Mouse (Mus musculus) erythroblast, embryonic 14.5 days (primary cell): ENCODE data around the gene Ptdss2. TPM values are rescaled to one million over a fixed set of nuclear protein-coding genes. Genes with fewer than 3 reads are reported as not detected.
A peak's percentile ranks its signal among the peaks of the same experiment; 100 is the strongest.

Experiments used
- H3K27me3 ChIP-seq: 2 replicates; pipeline ENCODE4 v1.6.1; 2012; ENCODE audit warnings: inconsistent platforms; ENCODE audit not compliant: control insufficient read depth
- H3K36me3 ChIP-seq: 2 replicates; pipeline ENCODE4 v1.6.1; 2012; ENCODE audit warnings: mild to moderate bottlenecking, inconsistent platforms; ENCODE audit not compliant: control insufficient read depth
- H3K4me1 ChIP-seq: 2 replicates; pipeline ENCODE4 v1.6.1; 2012; ENCODE audit warnings: inconsistent platforms; ENCODE audit not compliant: control insufficient read depth
- H3K4me3 ChIP-seq: replicated peaks from 2 replicates; pipeline ENCODE3; 2012; ENCODE audit warnings: moderate library complexity, mild to moderate bottlenecking, inconsistent platforms
- H3K9me3 ChIP-seq: 2 replicates; pipeline ENCODE4 v1.6.1; 2012; ENCODE audit warnings: low read length, inconsistent platforms, mixed read lengths; ENCODE audit not compliant: control insufficient read depth
- GATA1 ChIP-seq: IDR thresholded peaks from 2 replicates; pipeline ENCODE4 v1.6.1; 2012; ENCODE audit warnings: low read length, inconsistent platforms, mixed read lengths
- TAL1 ChIP-seq: IDR thresholded peaks from 3 replicates; pipeline ENCODE4 v1.6.1; 2012; ENCODE audit warnings: low read length, inconsistent platforms, mixed read lengths
- polyA plus RNA-seq: library from polyadenylated mRNA; stranded (reverse); fragments of >175 nt; gene quantifications from 2 replicates; pipeline ENCODE4 v1.2.3, GENCODE M21; 2012

Gene Ptdss2
- polyA plus RNA-seq, 1 experiment, result 156 TPM

GRCm38 (mm10) chr7:141119487-141119886 lies 2.7 kb upstream of the Ptdss2 start:
- Histone ChIP-seq H3K9me3 (no peaks in the 10 kb centered on the region), H3K4me1 (peaks cover 73% of the 10 kb centered on the region), H3K36me3 (no peaks in the 10 kb centered on the region), H3K27me3 (peaks cover 4% of the 10 kb centered on the region; the same call in 1 of the 2 replicates), H3K4me3 (no peak overlapping the region)
- TF ChIP-seq TAL1 (no peak), GATA1 (no peak)

- H3K4me3 ChIP-seq, result no peak overlapping the region
- no peak for TF ChIP-seq GATA1
- TF ChIP-seq TAL1, result no peak
- H3K27me3 ChIP-seq, result peaks cover 3% of the 10 kb centered on the region; the same call in 1 of the 2 replicates
- H3K36me3 ChIP-seq, result no peaks in the 10 kb centered on the region
- H3K4me1 ChIP-seq, result peaks cover 84% of the 10 kb centered on the region
- no peaks in the 10 kb centered on the region for H3K9me3 ChIP-seq
Observed at GRCm38 (mm10) chr7:141120605-141121004, 1.6 kb upstream of the Ptdss2 start.

- H3K36me3 ChIP-seq, result no peaks in the 10 kb centered on the region
- no peaks in the 10 kb centered on the region for H3K9me3 ChIP-seq
- no peak for TF ChIP-seq TAL1
- no peak for TF ChIP-seq GATA1
- H3K4me1 ChIP-seq, result peaks cover 86% of the 10 kb centered on the region
- no peak overlapping the region for H3K4me3 ChIP-seq
- H3K27me3 ChIP-seq, result no peaks in the 10 kb centered on the region
Observed at GRCm38 (mm10) chr7:141121051-141121531, 1.1 kb upstream of the Ptdss2 start.

GRCm38 (mm10) chr7:141122689-141123516 lies 721 bp downstream of the Ptdss2 start:
- Histone ChIP-seq H3K4me3 (peak overlapping the region; percentile 75), H3K27me3 (no peaks in the 10 kb centered on the region), H3K4me1 (peaks cover 91% of the 10 kb centered on the region), H3K9me3 (no peaks in the 10 kb centered on the region), H3K36me3 (no peaks in the 10 kb centered on the region)
- TF ChIP-seq TAL1 (no peak), GATA1 (no peak)

- Histone ChIP-seq H3K4me3 (peak overlapping the region; percentile 75), H3K4me1 (peaks cover 91% of the 10 kb centered on the region), H3K36me3 (no peaks in the 10 kb centered on the region), H3K9me3 (no peaks in the 10 kb centered on the region), H3K27me3 (no peaks in the 10 kb centered on the region)
- TF ChIP-seq TAL1 (no peak), GATA1 (no peak)
Observed at GRCm38 (mm10) chr7:141123517-141123856, 1.3 kb downstream of the Ptdss2 start.

GRCm38 (mm10) chr7:141131024-141131820 lies 9.0 kb downstream of the Ptdss2 start:
- Histone ChIP-seq H3K4me1 (peaks cover 87% of the 10 kb centered on the region), H3K9me3 (no peaks in the 10 kb centered on the region), H3K36me3 (peaks cover 41% of the 10 kb centered on the region), H3K27me3 (no peaks in the 10 kb centered on the region), H3K4me3 (peak overlapping the region; percentile 70)
- TF ChIP-seq TAL1 (peak; percentile 67), GATA1 (peak; percentile 48; the same call in 1 of the 2 replicates)

- peaks cover 50% of the 10 kb centered on the region for H3K36me3 ChIP-seq
- peak overlapping the region; percentile 70 for H3K4me3 ChIP-seq
- peaks cover 87% of the 10 kb centered on the region for H3K4me1 ChIP-seq
- no peaks in the 10 kb centered on the region for H3K9me3 ChIP-seq
- TF ChIP-seq TAL1 (peak; percentile 95), GATA1 (peak; percentile 92)
- no peaks in the 10 kb centered on the region for H3K27me3 ChIP-seq
Observed at GRCm38 (mm10) chr7:141131904-141132755, 9.9 kb downstream of the Ptdss2 start.

GRCm38 (mm10) chr7:141141326-141141725 lies 19.1 kb downstream of the Ptdss2 start:
- Histone ChIP-seq H3K36me3 (peaks cover 100% of the 10 kb centered on the region), H3K9me3 (no peaks in the 10 kb centered on the region), H3K4me1 (peaks cover 95% of the 10 kb centered on the region)

More at GRCm38 (mm10) chr7:141141326-141141725, 19.1 kb downstream of the Ptdss2 start:
- Histone ChIP-seq H3K27me3 (no peaks in the 10 kb centered on the region), H3K4me3 (peak overlapping the region; percentile 31)
- TF ChIP-seq GATA1 (no peak), TAL1 (no peak)
